Mouse (Mus musculus) kidney, embryonic 16.5 days (tissue): ENCODE results near the gene Plcb1. TPM values are rescaled to one million over a fixed set of nuclear protein-coding genes. Genes with fewer than 3 reads are reported as not detected.

Experiments
- ATAC-seq: fragments of 200-750 bp; cut with Nextera tagmentation; 2 replicates; pipeline ENCODE4 v1.8.0; 2017; ENCODE audit warnings: moderate TSS enrichment; ENCODE audit not compliant: low FRiP score, low TSS enrichment
- H3K27ac ChIP-seq: fragments of 300-500 bp; sonication (generic); 2 replicates; pipeline ENCODE4 v1.5.1; 2014; ENCODE audit warnings: low read length
- H3K27me3 ChIP-seq: fragments of 300-500 bp; sonication (generic); 2 replicates; pipeline ENCODE4 v1.6.1; 2014; ENCODE audit warnings: low read length, control low read depth, mixed read lengths; ENCODE audit not compliant: insufficient read depth
- H3K36me3 ChIP-seq: fragments of 300-500 bp; sonication (generic); 2 replicates; pipeline ENCODE4 v1.6.1; 2014; ENCODE audit warnings: low read length, control low read depth, mixed read lengths; ENCODE audit not compliant: insufficient read depth
- H3K4me1 ChIP-seq: fragments of 300-500 bp; sonication (generic); 2 replicates; pipeline ENCODE4 v1.6.1; 2014; ENCODE audit warnings: low read length, control low read depth, mixed read lengths; ENCODE audit not compliant: insufficient read depth
- H3K4me2 ChIP-seq: fragments of 300-500 bp; sonication (generic); replicated peaks from 2 replicates; pipeline ENCODE4 v1.6.1; 2014; ENCODE audit warnings: low read depth, low read length
- H3K4me3 ChIP-seq: fragments of 300-500 bp; sonication (generic); 2 replicates; pipeline ENCODE4 v1.5.1; 2014; ENCODE audit warnings: mild to moderate bottlenecking, low read length
- H3K9ac ChIP-seq: fragments of 300-500 bp; sonication (generic); replicated peaks from 2 replicates; pipeline ENCODE4 v1.6.1; 2014; ENCODE audit warnings: low read length
- H3K9me3 ChIP-seq: fragments of 300-500 bp; sonication (generic); 2 replicates; pipeline ENCODE4 v1.6.1; 2016; ENCODE audit warnings: low read length, control low read depth
- WGBS: fragments of 180-500 bp; shearing (Covaris S2); extraction: QIAGEN DNeasy Blood & Tissue Kit; methylation state at CpG from one replicate; pipeline ENCODE4 v1.1.7; 2014; 5-methylcytosine and 5-hydroxymethylcytosine counted together
- polyA plus RNA-seq: library from polyadenylated mRNA; unstranded; fragments of >200 nt; fragmentation: Nextera tagmentation; extraction: Ambion mirVana; gene quantifications from 2 replicates; pipeline ENCODE4 v1.2.1, GENCODE M21; 2015

Plcb1 gene
- polyA plus RNA-seq, 1 experiment from 2014 or later = 20.3 TPM

GRCm38 (mm10) chr2:135507111-135507510, 721.2 kb downstream of the Plcb1 start:
- Histone ChIP-seq H3K9me3 (no peaks in the 10 kb centered on the region), H3K27ac (no peak overlapping the region), H3K27me3 (no peaks in the 10 kb centered on the region), H3K9ac (no peak overlapping the region), H3K4me3 (no peak overlapping the region), H3K4me2 (no peak overlapping the region), H3K36me3 (no peaks in the 10 kb centered on the region), H3K4me1 (no peaks in the 10 kb centered on the region)
- 67% methylated on average over 1 of the region's 1 CpGs for WGBS
- no peak for ATAC-seq

GRCm38 (mm10) chr2:135518956-135519355, 733.1 kb downstream of the Plcb1 start:
- Histone ChIP-seq H3K36me3 (no peaks in the 10 kb centered on the region), H3K4me1 (no peaks in the 10 kb centered on the region), H3K4me2 (no peak overlapping the region)

More at GRCm38 (mm10) chr2:135518956-135519355, 733.1 kb downstream of the Plcb1 start:
- no peak for ATAC-seq
- Histone ChIP-seq H3K4me3 (no peak overlapping the region), H3K27ac (no peak overlapping the region), H3K9ac (no peak overlapping the region), H3K27me3 (no peaks in the 10 kb centered on the region), H3K9me3 (no peaks in the 10 kb centered on the region)
- WGBS = 70% methylated on average over 2 of the region's 2 CpGs

Other genes with a start within 250 kb of the Plcb1 start
- gene Hao1, start 231.7 kb upstream of the Plcb1 start, polyA plus RNA-seq = 0.07 TPM in 1 of 2 replicates, not detected in the other
- gene Tmx4, start 141.9 kb upstream of the Plcb1 start, polyA plus RNA-seq = 20.4 and 21.2 TPM in 2 replicates